Mouse (Mus musculus) CH12.LX (cell line): ENCODE data around the gene Pmepa1. TPM values are rescaled to one million over a fixed set of nuclear protein-coding genes. Genes with fewer than 3 reads are reported as not detected.

Experiments
- DNase-seq: peaks from one replicate; pipeline ENCODE4 v3.0.0-alpha.2; 2013; ENCODE audit errors: extremely low read depth
- H3K27ac ChIP-seq: 2 replicates; pipeline ENCODE4 v1.5.1; 2012; ENCODE audit warnings: low read depth, mild to moderate bottlenecking, control low read depth, moderate library complexity; ENCODE audit not compliant: insufficient read depth
- H3K27me3 ChIP-seq: replicated peaks from 2 replicates; pipeline ENCODE3; 2012; ENCODE audit warnings: inconsistent platforms
- H3K36me3 ChIP-seq, 2 experiments: replicated peaks in 1 of 2; 2 replicates each; pipeline versions ENCODE3 to v1.6.1; 2012; ENCODE audit warnings: inconsistent platforms in 1 of 2, low read length in 1 of 2, mild to moderate bottlenecking in 1 of 2, mixed read lengths in 1 of 2, moderate library complexity in 1 of 2; ENCODE audit not compliant: control insufficient read depth in 1 of 2, insufficient read depth in 1 of 2
- H3K4me1 ChIP-seq, 2 experiments: 2 replicates each; pipeline ENCODE4 v1.6.1; 2012; ENCODE audit warnings: inconsistent platforms in 1 of 2, moderate library complexity in 1 of 2; ENCODE audit not compliant: insufficient read depth in 2 of 2, control insufficient read depth in 1 of 2
- H3K4me2 ChIP-seq: 2 replicates; pipeline ENCODE4 v1.6.1; 2012; ENCODE audit warnings: low read depth, mild to moderate bottlenecking, control low read depth; ENCODE audit not compliant: poor library complexity, insufficient read depth, severe bottlenecking
- H3K4me3 ChIP-seq, 3 experiments: fragments of 150-350 bp in 1 of 3; sonication (generic) in 1 of 3; replicated peaks in 1 of 3; 2 replicates each; pipeline versions ENCODE3 to v1.5.1; 2011 to 2012; ENCODE audit warnings: low read depth in 2 of 3, low read length in 2 of 3, mild to moderate bottlenecking in 2 of 3, moderate library complexity in 2 of 3, control low read depth in 1 of 3, improper control_type of control experiment in 1 of 3, inconsistent platforms in 1 of 3, mixed read lengths in 1 of 3; ENCODE audit not compliant: poor library complexity in 1 of 3
- H3K79me2 ChIP-seq: replicated peaks from 2 replicates; pipeline ENCODE4 v1.6.1; 2012; ENCODE audit warnings: mild to moderate bottlenecking, moderate library complexity; ENCODE audit not compliant: control insufficient read depth, poor library complexity, insufficient read depth, severe bottlenecking; ENCODE audit errors: extremely low read depth
- H3K9ac ChIP-seq: 2 replicates; pipeline ENCODE4 v1.6.1; 2012; ENCODE audit warnings: low read depth, mild to moderate bottlenecking, control low read depth, moderate library complexity; ENCODE audit not compliant: insufficient read depth
- H3K9me3 ChIP-seq: replicated peaks from 2 replicates; pipeline ENCODE3; 2012; ENCODE audit warnings: low read length, inconsistent platforms, mixed read lengths
- CHD2 ChIP-seq: IDR thresholded peaks from 2 replicates; pipeline ENCODE4 v1.6.1; 2011; ENCODE audit warnings: low read length, improper control_type of control experiment
- E2F4 ChIP-seq: IDR thresholded peaks from 2 replicates; pipeline ENCODE4 v1.6.1; 2011; ENCODE audit warnings: low read depth, low read length, improper control_type of control experiment; ENCODE audit not compliant: insufficient replicate concordance
- HCFC1 ChIP-seq: IDR thresholded peaks from 2 replicates; pipeline ENCODE4 v1.6.1; 2012; ENCODE audit warnings: low read depth, mild to moderate bottlenecking, inconsistent platforms, low read length, improper control_type of control experiment
- IRF4 ChIP-seq: IDR thresholded peaks from 2 replicates; pipeline ENCODE4 v1.6.1; 2014; ENCODE audit warnings: low read depth, mild to moderate bottlenecking, inconsistent platforms, low read length, improper control_type of control experiment
- JUN ChIP-seq: IDR thresholded peaks from 2 replicates; pipeline ENCODE4 v1.6.1; 2011; ENCODE audit warnings: low read depth, mild to moderate bottlenecking, low read length, improper control_type of control experiment, moderate library complexity; ENCODE audit not compliant: insufficient read depth
- JUND ChIP-seq: conservative IDR thresholded peaks from 2 replicates; pipeline ENCODE4 v1.6.1; 2011; ENCODE audit warnings: low read depth, low read length, improper control_type of control experiment
- MAFK ChIP-seq: IDR thresholded peaks from 2 replicates; pipeline ENCODE4 v1.6.1; 2011; ENCODE audit warnings: low read length, improper control_type of control experiment; ENCODE audit not compliant: insufficient replicate concordance
- MAX ChIP-seq: IDR thresholded peaks from 2 replicates; pipeline ENCODE4 v1.6.1; 2011; ENCODE audit warnings: low read length, improper control_type of control experiment
- MAZ ChIP-seq: IDR thresholded peaks from 2 replicates; pipeline ENCODE4 v1.6.1; 2012; ENCODE audit warnings: low read depth, mild to moderate bottlenecking, inconsistent platforms, low read length, improper control_type of control experiment, moderate library complexity
- NRF1 ChIP-seq: IDR thresholded peaks from 2 replicates; pipeline ENCODE4 v1.6.1; 2014; ENCODE audit warnings: low read depth, mild to moderate bottlenecking, inconsistent platforms, low read length, improper control_type of control experiment, moderate library complexity
- RCOR1 ChIP-seq: conservative IDR thresholded peaks from 2 replicates; pipeline ENCODE4 v1.6.1; 2012; ENCODE audit warnings: low read depth, mild to moderate bottlenecking, inconsistent platforms, low read length, improper control_type of control experiment
- SIN3A ChIP-seq: IDR thresholded peaks from 2 replicates; pipeline ENCODE4 v1.6.1; 2012; ENCODE audit warnings: low read length, improper control_type of control experiment, inconsistent platforms
- USF1 ChIP-seq: IDR thresholded peaks from 2 replicates; pipeline ENCODE4 v1.6.1; 2014; ENCODE audit warnings: low read depth, mild to moderate bottlenecking, inconsistent platforms, low read length, improper control_type of control experiment
- USF2 ChIP-seq: conservative IDR thresholded peaks from 2 replicates; pipeline ENCODE4 v1.6.1; 2011; ENCODE audit warnings: low read depth, low read length, improper control_type of control experiment
- ZKSCAN1 ChIP-seq: IDR thresholded peaks from 2 replicates; pipeline ENCODE4 v1.6.1; 2012; ENCODE audit warnings: low read depth, inconsistent platforms, low read length, improper control_type of control experiment, borderline replicate concordance
- ZMIZ1 ChIP-seq: IDR thresholded peaks from 2 replicates; pipeline ENCODE4 v1.6.1; 2012; ENCODE audit warnings: low read depth, mild to moderate bottlenecking, inconsistent platforms, low read length, improper control_type of control experiment
- dilution Hi-C: fragments of 300-500 bp; cut with MboI; formaldehyde crosslinking; loops from 2 replicates; pipeline ENCODE4 v1.14.3; 2020; ENCODE audit warnings: low sequenced_read_pairs; ENCODE audit not compliant: extremely low pct_unique_long_range_greater_than_20kb, extremely low pct_ligation_motif_present
- in situ Hi-C: fragments of 300-500 bp; cut with MboI; formaldehyde crosslinking; loops from 3 replicates; pipeline ENCODE4 v1.14.3; 2019; ENCODE audit warnings: low sequenced_read_pairs, low pct_ligation_motif_present, low pct_unique_long_range_greater_than_20kb, mixed read lengths
- polyA plus RNA-seq: library from polyadenylated mRNA; unstranded; fragments of >175 nt; gene quantifications from 2 replicates; pipeline ENCODE4 v1.2.1, GENCODE M21; 2012; ENCODE audit warnings: low read depth; ENCODE audit not compliant: insufficient read length
- total RNA-seq, 2 experiments: library from RNA; depleted of rRNA; stranded (reverse); fragments of 300-350 nt in 1 of 2; fragments of >200 nt in 1 of 2; gene quantifications; 2 replicates each; pipeline ENCODE4 v1.2.3; 2012 to 2014

Pmepa1 gene
- total and polyA plus RNA-seq, 3 experiments: 1.6 to 11.8 (median 9.9) TPM

DNA sequence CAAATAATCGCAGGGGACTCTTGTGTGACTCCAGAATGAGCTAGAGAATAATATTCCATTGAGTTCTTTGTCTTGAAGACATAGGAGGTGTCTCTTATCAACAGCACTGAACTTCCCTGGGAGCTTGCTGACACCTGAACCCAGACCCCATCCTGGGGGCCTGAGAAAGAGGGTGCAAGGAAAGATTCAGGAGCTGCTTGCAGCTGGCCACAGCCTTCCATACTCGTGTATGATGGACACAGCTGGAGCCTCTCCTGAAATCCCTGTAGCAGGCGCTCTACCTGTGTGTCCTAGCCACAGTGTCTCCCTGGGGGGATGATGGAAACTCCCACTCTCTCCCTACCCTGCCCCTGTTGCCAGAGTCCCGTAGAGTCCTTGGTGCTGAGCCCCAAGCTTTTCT is 64.1 kb downstream of the Pmepa1 start:
- Histone ChIP-seq H3K9ac (no peak overlapping the region), H3K4me2 (no peak overlapping the region), H3K79me2 (no peaks in the 10 kb centered on the region), H3K9me3 (no peaks in the 10 kb centered on the region), H3K4me1 (peaks cover 3 to 19% of the 10 kb centered on the region in 2 experiments), H3K36me3 (peaks cover 12 to 21% of the 10 kb centered on the region in 2 experiments), H3K4me3 (no peak overlapping the region), H3K27ac (no peak overlapping the region)
- DNase-seq: no peak
- in situ Hi-C loops (no loop called here), dilution Hi-C loops (no loop called here)
- TF ChIP-seq JUN: no peak
- TF ChIP-seq ZMIZ1: no peak
- no peak for TF ChIP-seq IRF4
- no peak for TF ChIP-seq USF2
- no peak for TF ChIP-seq CHD2
- no peak for TF ChIP-seq USF1
- TF ChIP-seq, all 38 proteins: peak for 0
- no peaks in the 10 kb centered on the region for H3K27me3 ChIP-seq

GRCm38 (mm10) chr2:173209091-173209815 is 67.1 kb downstream of the Pmepa1 start:
- no peaks in the 10 kb centered on the region for H3K9me3 ChIP-seq
- H3K4me3 ChIP-seq: no peak overlapping the region
- peaks cover 0 to 17% of the 10 kb centered on the region in 2 experiments; a peak in 2 of 4 replicates for H3K4me1 ChIP-seq
- no peak for DNase-seq
- no peaks in the 10 kb centered on the region for H3K79me2 ChIP-seq
- in situ Hi-C loops: no loop called here
- no peak overlapping the region for H3K9ac ChIP-seq
- no peak overlapping the region for H3K4me2 ChIP-seq
- TF ChIP-seq ZKSCAN1 (peak; percentile 92), USF2 (no peak)
- TF ChIP-seq, all 38 proteins: peak for 1
- Histone ChIP-seq H3K27ac (no peak overlapping the region), H3K36me3 (peaks cover 0 to 8% of the 10 kb centered on the region in 2 experiments), H3K27me3 (no peaks in the 10 kb centered on the region)
- dilution Hi-C loops: no loop called here

DNA sequence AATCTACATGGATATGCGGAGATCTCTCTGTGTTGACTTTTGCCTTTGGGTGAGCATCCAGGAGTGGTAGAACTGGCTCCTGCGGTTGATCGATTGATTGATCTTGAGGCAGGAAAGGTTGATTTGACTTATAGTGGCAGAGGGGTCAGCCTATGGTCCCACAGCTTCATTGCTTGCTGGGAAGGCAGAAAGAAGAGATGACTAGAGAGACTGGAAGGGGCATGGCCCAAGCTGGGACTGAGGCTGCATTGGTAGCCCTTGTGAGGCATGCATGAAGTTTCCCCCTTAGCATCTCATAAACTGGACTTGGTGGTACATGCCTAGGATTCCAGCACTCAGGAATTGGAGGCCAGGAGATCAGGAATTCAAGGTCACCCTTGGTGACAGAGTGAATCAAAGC is 69.3 kb downstream of the Pmepa1 start:
- DNase-seq: no peak
- H3K36me3 ChIP-seq: peaks cover 0 to 8% of the 10 kb centered on the region in 2 experiments
- peaks cover 0 to 17% of the 10 kb centered on the region in 2 experiments; a peak in 2 of 4 replicates for H3K4me1 ChIP-seq
- dilution Hi-C loops: no loop called here
- no peak overlapping the region for H3K4me3 ChIP-seq
- H3K9me3 ChIP-seq: no peaks in the 10 kb centered on the region
- H3K9ac ChIP-seq: no peak overlapping the region
- no peak overlapping the region for H3K27ac ChIP-seq
- no peaks in the 10 kb centered on the region for H3K79me2 ChIP-seq
- no peak overlapping the region for H3K4me2 ChIP-seq
- peaks cover 6% of the 10 kb centered on the region for H3K27me3 ChIP-seq
- in situ Hi-C loops: no loop called here
- TF ChIP-seq JUND (no peak), MAFK (no peak), MAZ (no peak), IRF4 (no peak), ZMIZ1 (no peak), E2F4 (no peak), RCOR1 (no peak), HCFC1 (no peak), NRF1 (no peak), MAX (no peak), SIN3A (no peak)
